Mouse (Mus musculus) spleen, adult 2 months (tissue): ENCODE results near the gene Vkorc1.

Experiments used
- CTCF ChIP-seq: fragments of 200-500 bp; IDR thresholded peaks from 2 replicates; pipeline ENCODE4 v1.5.1; 2011; ENCODE audit warnings: mild to moderate bottlenecking, inconsistent platforms; ENCODE audit not compliant: insufficient read depth, insufficient read length, insufficient replicate concordance; ENCODE audit errors: extremely low read depth
- POLR2A ChIP-seq: fragments of 200-500 bp; IDR thresholded peaks from 2 replicates; pipeline ENCODE4 v1.6.1; 2011; ENCODE audit warnings: low read depth, low read length, inconsistent platforms

DNA sequence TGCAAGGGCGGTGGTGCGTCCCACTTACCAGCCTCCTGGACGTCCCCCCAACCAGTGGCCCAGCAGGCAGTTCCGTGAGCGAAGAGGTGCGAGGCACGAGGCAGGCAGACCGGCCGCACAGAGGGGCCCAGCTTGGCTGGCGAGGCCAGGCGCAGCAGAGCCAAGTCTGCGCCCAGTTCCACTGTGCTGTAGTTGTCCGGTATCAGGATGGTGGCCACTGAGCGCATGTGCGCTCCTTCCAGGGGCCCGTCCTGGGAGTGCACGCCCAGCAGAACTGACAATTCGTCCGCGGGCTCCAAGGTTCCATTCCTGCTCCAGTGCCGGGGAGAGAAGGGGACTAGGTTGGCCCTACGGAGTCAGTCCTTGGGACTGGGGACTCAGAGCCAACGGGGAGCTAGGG is 49.2 kb upstream of the Vkorc1 start:
- TF ChIP-seq CTCF (no peak), POLR2A (no peak)
